Mouse (Mus musculus) right cerebral cortex, postnatal 4 days (tissue): ENCODE measurements at regions not wholly inside any gene's neighbourhood (a gene's known extent, or its start where the extent isn't known, plus 50 kb on each side); places are given as distances from the start of the nearest gene placed in this dataset.
A peak's percentile ranks its signal among the peaks of the same experiment; 100 is the strongest.

Experiments
- DNase-seq: peaks from one replicate; pipeline ENCODE4 v3.0.0-alpha.2; 2022

- no peak for DNase-seq
Observed at GRCm38 (mm10) chr14:37292084-37292860, 157.2 kb upstream of the Ghitm start.

- DNase-seq = no peak
Observed at GRCm38 (mm10) chr14:37284391-37284790, 149.3 kb upstream of the Ghitm start.

- DNase-seq = no peak
Observed at GRCm38 (mm10) chr14:37279356-37279755, 144.3 kb upstream of the Ghitm start.

- DNase-seq = peak; percentile 23
Observed at GRCm38 (mm10) chr14:37276728-37277695, 141.9 kb upstream of the Ghitm start.

- DNase-seq = no peak
Observed at GRCm38 (mm10) chr14:37272063-37272462, 137.0 kb upstream of the Ghitm start.

GRCm38 (mm10) chr14:37271015-37271933, 136.2 kb upstream of the Ghitm start:
- no peak for DNase-seq

GRCm38 (mm10) chr14:37269920-37270319, 134.8 kb upstream of the Ghitm start:
- no peak for DNase-seq

- peak; percentile 56 for DNase-seq
Observed at GRCm38 (mm10) chr14:37238632-37239032, 103.6 kb upstream of the Ghitm start.

- no peak for DNase-seq
Observed at GRCm38 (mm10) chr14:37237191-37237590, 102.1 kb upstream of the Ghitm start.

- DNase-seq = no peak
Observed at GRCm38 (mm10) chr14:37208256-37208655, 73.2 kb upstream of the Ghitm start.

- DNase-seq = no peak
Observed at GRCm38 (mm10) chr14:37189795-37190194, 54.7 kb upstream of the Ghitm start.
